Mouse (Mus musculus) liver, postnatal 0 days (tissue): Measurements from ENCODE around the gene Tmem54. TPM values are rescaled to one million over a fixed set of nuclear protein-coding genes. Genes with fewer than 3 reads are reported as not detected.
A peak's percentile ranks its signal among the peaks of the same experiment; 100 is the strongest.

Experiments used
- ATAC-seq: fragments of 200-750 bp; cut with Nextera tagmentation; 2 replicates; pipeline ENCODE4 v1.8.0; 2017; ENCODE audit warnings: mild to moderate bottlenecking, moderate library complexity
- DNase-seq: peaks from one replicate; pipeline ENCODE4 v3.0.0-alpha.2; 2016
- H3K27ac ChIP-seq: fragments of 300-500 bp; sonication (generic); 2 replicates; pipeline ENCODE4 v1.5.1; 2014; ENCODE audit warnings: antibody characterized with exemption, moderate library complexity, mild to moderate bottlenecking, low read depth
- H3K27me3 ChIP-seq: fragments of 300-500 bp; sonication (generic); 2 replicates; pipeline ENCODE4 v1.6.1; 2014; ENCODE audit warnings: low read length, control low read depth, mixed read lengths; ENCODE audit not compliant: insufficient read depth
- H3K36me3 ChIP-seq: fragments of 300-500 bp; sonication (generic); replicated peaks from 2 replicates; pipeline ENCODE4 v1.6.1; 2014; ENCODE audit warnings: mild to moderate bottlenecking, control low read depth, low read length, moderate library complexity, mixed read lengths; ENCODE audit not compliant: insufficient read depth
- H3K4me1 ChIP-seq: fragments of 300-500 bp; sonication (generic); 2 replicates; pipeline ENCODE4 v1.6.1; 2014; ENCODE audit warnings: antibody characterized with exemption, mild to moderate bottlenecking, control low read depth; ENCODE audit not compliant: insufficient read depth
- H3K4me2 ChIP-seq: fragments of 300-500 bp; sonication (generic); 2 replicates; pipeline ENCODE4 v1.6.1; 2014; ENCODE audit warnings: low read depth, mild to moderate bottlenecking, low read length, moderate library complexity, mixed read lengths
- H3K4me3 ChIP-seq: fragments of 300-500 bp; sonication (generic); 2 replicates; pipeline ENCODE4 v1.5.1; 2014; ENCODE audit warnings: low read depth, low read length
- H3K9ac ChIP-seq: fragments of 300-500 bp; sonication (generic); replicated peaks from 2 replicates; pipeline ENCODE4 v1.6.1; 2014; ENCODE audit warnings: mild to moderate bottlenecking, moderate library complexity
- H3K9me3 ChIP-seq: fragments of 300-500 bp; sonication (generic); 2 replicates; pipeline ENCODE4 v1.6.1; 2016; ENCODE audit warnings: mild to moderate bottlenecking, control low read depth, low read length, mixed read lengths
- CTCF ChIP-seq: sonication (generic); IDR thresholded peaks from 2 replicates; pipeline ENCODE4 v1.5.1; 2016; ENCODE audit warnings: antibody characterized with exemption, low read depth
- EP300 ChIP-seq: IDR thresholded peaks from 2 replicates; pipeline ENCODE4 v1.6.1; 2016; ENCODE audit warnings: antibody characterized with exemption, low read depth, mild to moderate bottlenecking
- WGBS: fragments of 180-500 bp; shearing (Covaris S2); extraction: QIAGEN DNeasy Blood & Tissue Kit; methylation state at CpG from one replicate; pipeline ENCODE4 v1.1.7; 2014; ENCODE audit not compliant: insufficient replicate concordance; 5-methylcytosine and 5-hydroxymethylcytosine counted together
- polyA plus RNA-seq: library from polyadenylated mRNA; unstranded; fragments of >200 nt; fragmentation: Nextera tagmentation; extraction: Ambion mirVana; gene quantifications from 2 replicates; pipeline ENCODE4 v1.2.1, GENCODE M21; 2015

Tmem54 gene
- polyA plus RNA-seq, 1 experiment from 2014 or later: 0.26 TPM

DNA sequence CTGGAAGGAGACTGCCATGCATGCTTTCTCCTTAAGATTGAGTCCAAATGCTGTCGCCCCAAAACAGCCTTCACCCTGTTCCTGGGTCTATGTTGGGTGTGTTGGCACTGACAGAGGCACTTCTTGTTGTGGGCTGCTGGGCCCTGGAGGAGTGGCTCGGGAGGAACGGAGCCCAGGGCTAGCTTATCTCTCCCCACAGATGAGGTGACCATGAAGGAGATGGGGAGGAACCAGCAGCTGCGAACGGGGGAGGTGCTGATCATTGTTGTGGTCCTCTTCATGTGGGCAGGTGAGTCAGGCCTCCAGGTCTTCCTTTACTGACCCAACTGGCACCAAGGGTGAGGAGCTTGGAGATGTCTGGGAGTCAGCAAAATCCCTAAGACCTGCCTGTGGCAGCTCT, 34.3 kb downstream of the Tmem54 start:
- Histone ChIP-seq H3K9me3 (no peaks in the 10 kb centered on the region), H3K36me3 (no peaks in the 10 kb centered on the region), H3K9ac (no peak overlapping the region), H3K27me3 (peaks cover 45% of the 10 kb centered on the region), H3K4me2 (peak overlapping the region; percentile 50), H3K4me3 (no peak overlapping the region), H3K27ac (peak overlapping the region; percentile 60), H3K4me1 (peaks cover 41% of the 10 kb centered on the region)
- peak; percentile 90 for ATAC-seq
- peak; percentile 67; the same call in 1 of the 2 replicates for TF ChIP-seq EP300
- TF ChIP-seq CTCF: no peak
- DNase-seq: peak; percentile 67
- WGBS: 42% methylated on average over 5 of the region's 5 CpGs

DNA sequence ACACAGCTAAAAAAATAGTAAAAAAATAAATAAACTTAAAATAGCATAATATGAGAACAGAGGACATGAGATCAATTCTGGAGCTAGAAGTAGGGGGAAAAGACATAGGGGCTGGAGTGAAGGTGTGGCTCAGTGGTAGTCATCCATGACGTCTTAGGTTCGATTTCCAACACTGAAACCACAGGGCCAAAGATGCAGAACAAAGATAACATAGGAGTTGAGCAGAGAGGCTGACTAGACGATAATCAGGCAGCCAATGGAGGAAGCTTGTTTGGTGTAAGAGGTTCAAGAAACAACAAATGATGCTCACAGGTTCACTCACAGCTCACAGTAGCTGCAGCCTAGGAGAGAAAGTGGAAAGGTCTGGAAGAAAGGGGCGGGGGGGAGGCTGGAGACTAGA, 35.5 kb downstream of the Tmem54 start:
- DNase-seq (no peak), ATAC-seq (peak; percentile 5; the same call in 1 of the 2 replicates)
- Histone ChIP-seq H3K4me1 (peaks cover 40% of the 10 kb centered on the region), H3K4me3 (no peak overlapping the region), H3K9ac (no peak overlapping the region), H3K4me2 (0 out of 2 replicates have a peak overlapping the region, but pooled peaks have one; percentile 1), H3K27ac (peak overlapping the region; percentile 29; the same call in 1 of the 2 replicates), H3K9me3 (no peaks in the 10 kb centered on the region), H3K36me3 (no peaks in the 10 kb centered on the region), H3K27me3 (peaks cover 33% of the 10 kb centered on the region)
- TF ChIP-seq EP300 (peak; percentile 28; the same call in 1 of the 2 replicates), CTCF (no peak)
- 47% methylated on average over 4 of the region's 4 CpGs for WGBS

DNA sequence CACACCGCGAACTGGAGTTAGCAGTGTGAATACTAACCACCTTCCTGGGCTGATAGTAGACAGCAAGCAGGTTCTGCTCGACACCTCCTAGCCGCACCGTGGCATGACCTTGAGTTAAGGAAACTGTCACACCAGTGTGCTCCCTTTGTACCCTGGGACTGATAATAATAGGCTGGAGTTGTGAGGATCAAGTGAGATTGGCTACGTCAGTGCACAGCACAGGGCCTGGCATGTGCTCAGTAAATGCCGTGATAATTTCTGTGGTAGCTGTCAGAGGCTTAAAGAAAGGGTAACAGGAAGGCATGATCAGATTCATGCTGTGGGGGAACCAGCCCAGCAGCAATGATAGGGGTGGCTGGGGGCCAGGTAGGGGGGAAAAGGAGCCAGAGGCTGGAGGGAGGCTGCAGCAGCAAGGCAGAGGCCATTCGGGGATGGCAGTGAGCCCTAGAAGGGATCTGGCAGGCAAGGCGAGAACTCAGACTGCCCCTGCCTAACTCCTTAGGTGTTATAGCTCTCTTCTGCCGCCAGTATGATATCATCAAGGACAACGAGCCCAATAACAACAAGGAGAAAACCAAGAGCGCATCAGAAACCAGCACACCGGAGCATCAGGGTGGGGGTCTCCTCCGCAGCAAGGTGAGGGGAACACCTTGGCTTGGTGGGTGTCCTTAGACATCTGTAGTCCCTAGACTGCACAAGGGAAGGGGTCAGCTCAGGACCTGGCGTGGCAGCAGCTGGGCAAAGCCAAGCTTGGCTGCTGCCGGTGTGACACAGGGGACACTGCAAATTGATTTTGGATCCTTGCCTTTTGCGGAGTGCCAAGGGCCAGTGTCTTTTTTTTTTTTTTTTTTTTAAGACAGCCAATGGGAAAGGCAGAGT, 36.5 kb downstream of the Tmem54 start:
- Histone ChIP-seq H3K9me3 (no peaks in the 10 kb centered on the region), H3K27me3 (peaks cover 24% of the 10 kb centered on the region), H3K4me3 (no peak overlapping the region), H3K27ac (no peak overlapping the region), H3K36me3 (no peaks in the 10 kb centered on the region), H3K9ac (no peak overlapping the region), H3K4me2 (peak overlapping the region; percentile 1; the same call in 1 of the 2 replicates), H3K4me1 (peaks cover 35% of the 10 kb centered on the region)
- no peak for DNase-seq
- ATAC-seq: 0 out of 2 replicates have a peak, but pooled peaks have one; percentile 18
- TF ChIP-seq CTCF: no peak
- no peak for TF ChIP-seq EP300
- 61% methylated on average over 17 of the region's 17 CpGs for WGBS

DNA sequence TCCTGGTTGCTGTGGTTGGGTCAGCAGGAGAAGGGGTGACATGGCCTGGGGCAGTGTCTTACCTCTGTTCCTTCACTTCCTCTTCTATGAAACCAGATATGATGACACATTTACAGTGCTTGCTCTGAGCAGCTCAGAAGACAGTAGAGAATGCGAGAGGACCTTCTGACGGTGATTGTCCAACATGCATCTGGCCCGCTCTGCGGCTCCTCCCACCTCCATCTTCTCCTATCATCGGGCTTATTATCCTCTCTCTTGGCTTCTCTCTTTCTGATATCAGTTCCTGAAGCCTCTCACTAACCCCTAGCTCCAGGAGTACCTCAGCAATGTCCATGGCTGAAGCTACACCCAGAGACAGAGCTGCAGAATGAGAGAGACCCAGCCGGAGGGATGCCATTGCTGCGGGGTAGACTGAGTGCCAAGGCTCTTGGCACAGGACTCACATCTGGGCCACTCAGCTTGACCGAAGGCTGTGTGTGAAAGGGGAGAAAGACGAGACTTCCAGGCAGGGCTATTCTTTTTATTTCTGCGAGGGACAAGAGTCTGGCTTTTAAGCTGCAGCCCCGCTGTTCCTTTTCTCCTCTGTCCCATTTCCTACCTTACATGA, 37.2 kb downstream of the Tmem54 start:
- no peaks in the 10 kb centered on the region for H3K36me3 ChIP-seq
- peaks cover 30% of the 10 kb centered on the region for H3K4me1 ChIP-seq
- TF ChIP-seq EP300 (no peak), CTCF (no peak)
- WGBS: 71% methylated on average over 11 of the region's 11 CpGs
- ATAC-seq (no peak), DNase-seq (no peak)
- H3K4me3 ChIP-seq: no peak overlapping the region
- peaks cover 17% of the 10 kb centered on the region for H3K27me3 ChIP-seq
- H3K9ac ChIP-seq: no peak overlapping the region
- no peak overlapping the region for H3K4me2 ChIP-seq
- no peak overlapping the region for H3K27ac ChIP-seq
- no peaks in the 10 kb centered on the region for H3K9me3 ChIP-seq

DNA sequence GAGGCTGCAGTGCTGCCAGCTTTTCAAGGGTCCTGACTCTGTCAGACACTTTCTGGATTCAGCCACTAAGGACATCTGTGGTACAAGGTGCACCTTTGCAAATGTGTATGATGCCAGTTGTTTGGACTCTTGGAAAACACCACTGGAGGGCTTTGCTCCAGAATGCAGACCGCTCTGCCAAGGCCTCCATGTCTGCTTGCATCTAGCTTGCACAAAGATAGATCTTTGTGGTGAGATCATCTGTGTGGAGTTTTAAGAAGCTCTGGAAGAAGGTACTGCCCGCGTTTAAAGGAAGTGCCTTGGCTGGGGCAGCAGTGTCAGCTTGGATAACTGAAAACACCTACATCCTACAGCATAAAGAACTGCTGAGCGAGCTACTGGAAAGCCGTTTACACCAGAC, 38.2 kb downstream of the Tmem54 start:
- TF ChIP-seq CTCF (no peak), EP300 (no peak)
- WGBS: 65% methylated on average over 5 of the region's 5 CpGs
- H3K36me3 ChIP-seq: no peaks in the 10 kb centered on the region
- no peak overlapping the region for H3K27ac ChIP-seq
- H3K9ac ChIP-seq: no peak overlapping the region
- H3K4me3 ChIP-seq: no peak overlapping the region
- ATAC-seq: no peak
- no peak for DNase-seq
- H3K4me2 ChIP-seq: no peak overlapping the region
- peaks cover 30% of the 10 kb centered on the region for H3K4me1 ChIP-seq
- H3K9me3 ChIP-seq: no peaks in the 10 kb centered on the region
- peaks cover 9% of the 10 kb centered on the region; the same call in 1 of the 2 replicates for H3K27me3 ChIP-seq
